Mouse (Mus musculus) liver, postnatal 0 days (tissue): ENCODE measurements around the gene Nat9.

Source experiments
- CTCF ChIP-seq: sonication (generic); IDR thresholded peaks from 2 replicates; pipeline ENCODE4 v1.5.1; 2016; ENCODE audit warnings: antibody characterized with exemption, low read depth
- EP300 ChIP-seq: IDR thresholded peaks from 2 replicates; pipeline ENCODE4 v1.6.1; 2016; ENCODE audit warnings: antibody characterized with exemption, low read depth, mild to moderate bottlenecking

- TF ChIP-seq CTCF: no peak
- TF ChIP-seq EP300: peak; percentile 42; the same call in 1 of the 2 replicates
Observed at GRCm38 (mm10) chr11:115162832-115163480, 24.7 kb downstream of the Nat9 start, which contains the start of gene Slc9a3r1.
